ENCODE assay signal across 7 mouse cellular contexts in genomic region chr2:170323925-170324347, GRCm38 (mm10).
DNase-seq lines count a peak whose midpoint lies in the region; ATAC-seq and TF ChIP-seq lines count a peak whose summit lies in the region.

No protein-coding gene starts in this region.

- H3K27ac ChIP-seq in forebrain, embryonic 10.5 days: peak overlapping the region; percentile 80
- no peak overlapping the region for H3K27ac ChIP-seq in hindbrain, embryonic 13.5 days
- H3K27ac ChIP-seq in limb, embryonic 12.5 days: no peak overlapping the region
- H3K27ac ChIP-seq in stomach, embryonic 16.5 days (ENCODE audit: low read length): peak overlapping the region; percentile 55

- 5% methylated on average over 19 of the region's 19 CpGs for WGBS in forebrain, embryonic 10.5 days
- 4% methylated on average over 19 of the region's 19 CpGs for WGBS in hindbrain, embryonic 13.5 days
- 8% methylated on average over 19 of the region's 19 CpGs for WGBS in limb, embryonic 12.5 days
- WGBS in stomach, embryonic 16.5 days: 3% methylated on average over 19 of the region's 19 CpGs

- peak; percentile 67 for ATAC-seq in hindbrain, embryonic 13.5 days (ENCODE audit: low FRiP score)
- ATAC-seq in limb, embryonic 12.5 days (ENCODE audit: insufficient number of reproducible peaks, insufficient read depth, low FRiP score, low TSS enrichment, low read depth): 0 out of 2 replicates have a peak, but pooled peaks have one; percentile 43
- 0 out of 2 replicates have a peak, but pooled peaks have one; percentile 41 for ATAC-seq in stomach, embryonic 16.5 days (ENCODE audit: insufficient read depth, low FRiP score)

- peak overlapping the region; percentile 62 for H3K4me3 ChIP-seq in E14TG2a.4 (replicated peaks; ENCODE audit: low read length)
- H3K4me3 ChIP-seq in forebrain, embryonic 10.5 days: peak overlapping the region; percentile 45
- peak overlapping the region; percentile 37 for H3K4me3 ChIP-seq in hindbrain, embryonic 13.5 days
- H3K4me3 ChIP-seq in limb, embryonic 12.5 days (replicated peaks): peak overlapping the region; percentile 28
- peak overlapping the region; percentile 45 for H3K4me3 ChIP-seq in stomach, embryonic 16.5 days (replicated peaks; ENCODE audit: low read length)

- peaks cover 52% of the 10 kb centered on the region for H3K4me1 ChIP-seq in E14TG2a.4 (replicated peaks; ENCODE audit: low read depth, low read length)
- H3K4me1 ChIP-seq in forebrain, embryonic 10.5 days: peaks cover 46% of the 10 kb centered on the region
- H3K4me1 ChIP-seq in hindbrain, embryonic 13.5 days (replicated peaks): peaks cover 24% of the 10 kb centered on the region
- H3K4me1 ChIP-seq in limb, embryonic 12.5 days (replicated peaks): peaks cover 17% of the 10 kb centered on the region; the same call in 1 of the 2 replicates
- peaks cover 11% of the 10 kb centered on the region for H3K4me1 ChIP-seq in stomach, embryonic 16.5 days (ENCODE audit: control insufficient read depth, insufficient read depth, low read length)

- peak overlapping the region; percentile 68 for H3K9ac ChIP-seq in hindbrain, embryonic 13.5 days
- H3K9ac ChIP-seq in limb, embryonic 12.5 days (replicated peaks): peak overlapping the region; percentile 38
- H3K9ac ChIP-seq in stomach, embryonic 16.5 days (ENCODE audit: low read length): peak overlapping the region; percentile 73

- H3K9me3 ChIP-seq in E14TG2a.4 (ENCODE audit: low read length): no peaks in the 10 kb centered on the region
- H3K9me3 ChIP-seq in forebrain, embryonic 10.5 days: no peaks in the 10 kb centered on the region
- H3K9me3 ChIP-seq in hindbrain, embryonic 13.5 days: no peaks in the 10 kb centered on the region
- no peaks in the 10 kb centered on the region for H3K9me3 ChIP-seq in limb, embryonic 12.5 days
- H3K9me3 ChIP-seq in stomach, embryonic 16.5 days (replicated peaks; ENCODE audit: control insufficient read depth, low read length): no peaks in the 10 kb centered on the region

- peak overlapping the region; percentile 58 for H3K4me2 ChIP-seq in hindbrain, embryonic 13.5 days
- H3K4me2 ChIP-seq in limb, embryonic 12.5 days: peak overlapping the region; percentile 63
- H3K4me2 ChIP-seq in stomach, embryonic 16.5 days (ENCODE audit: low read depth, low read length): peak overlapping the region; percentile 73

- H3K27me3 ChIP-seq in E14TG2a.4 (ENCODE audit: insufficient read depth, low read length): peaks cover 66% of the 10 kb centered on the region
- H3K27me3 ChIP-seq in forebrain, embryonic 10.5 days (ENCODE audit: poor library complexity, severe bottlenecking): peaks cover 28% of the 10 kb centered on the region
- no peaks in the 10 kb centered on the region for H3K27me3 ChIP-seq in hindbrain, embryonic 13.5 days
- H3K27me3 ChIP-seq in limb, embryonic 12.5 days: 0 out of 2 replicates have a peak, but pooled peaks cover 3% of the 10 kb centered on the region
- no peaks in the 10 kb centered on the region for H3K27me3 ChIP-seq in stomach, embryonic 16.5 days (ENCODE audit: control insufficient read depth, insufficient read depth, low read length)

- H3K36me3 ChIP-seq in E14TG2a.4 (ENCODE audit: insufficient read depth, low read length): no peaks in the 10 kb centered on the region
- H3K36me3 ChIP-seq in forebrain, embryonic 10.5 days (replicated peaks): no peaks in the 10 kb centered on the region
- H3K36me3 ChIP-seq in hindbrain, embryonic 13.5 days: no peaks in the 10 kb centered on the region
- H3K36me3 ChIP-seq in limb, embryonic 12.5 days: no peaks in the 10 kb centered on the region
- H3K36me3 ChIP-seq in stomach, embryonic 16.5 days (ENCODE audit: control insufficient read depth, insufficient read depth, low read length): no peaks in the 10 kb centered on the region

- peak; percentile 39 for DNase-seq in Muller cell, postnatal 12 days (ENCODE audit: inconsistent ontology term)
- DNase-seq in forebrain, embryonic 10.5 days (ENCODE audit: extremely low spot score, low spot score): peak; percentile 79
- DNase-seq in mesoderm, embryonic 11.5 days (ENCODE audit: low read depth, low spot score): peak; percentile 82

- TF ChIP-seq CTCF in E14TG2a.4 (conservative IDR thresholded peaks at IDR 0.05; ENCODE audit: low read length): no peak

Comparison
In these comparisons a context has a peak if more than half of its experiments do, and no peak if none do; other contexts are left out.
1. H3K27ac ChIP-seq: peak in forebrain, embryonic 10.5 days (single experiment) and stomach, embryonic 16.5 days (single experiment); none in hindbrain, embryonic 13.5 days (single experiment) and limb, embryonic 12.5 days (single experiment).
2. Peak in every context shown above with its lines, with median percentiles within 50 percentile points of each other: H3K4me3 ChIP-seq, DNase-seq, ATAC-seq, H3K4me2 ChIP-seq and H3K9ac ChIP-seq.